Mouse (Mus musculus): ENCODE data around the gene Ankar.

The Ankar gene

GRCm38 (mm10) chr1:72700479-72700878 lies at the start of gene Ankar:
Ankar (minus strand) TSS chr1:72700579.
- DNase-seq (ENCODE audit: low read depth, low spot score) = no peak

GRCm38 (mm10) chr1:72746382-72746781 lies 46.0 kb upstream of the Ankar start:
- no peak for DNase-seq (ENCODE audit: low read depth, low spot score)

DNA sequence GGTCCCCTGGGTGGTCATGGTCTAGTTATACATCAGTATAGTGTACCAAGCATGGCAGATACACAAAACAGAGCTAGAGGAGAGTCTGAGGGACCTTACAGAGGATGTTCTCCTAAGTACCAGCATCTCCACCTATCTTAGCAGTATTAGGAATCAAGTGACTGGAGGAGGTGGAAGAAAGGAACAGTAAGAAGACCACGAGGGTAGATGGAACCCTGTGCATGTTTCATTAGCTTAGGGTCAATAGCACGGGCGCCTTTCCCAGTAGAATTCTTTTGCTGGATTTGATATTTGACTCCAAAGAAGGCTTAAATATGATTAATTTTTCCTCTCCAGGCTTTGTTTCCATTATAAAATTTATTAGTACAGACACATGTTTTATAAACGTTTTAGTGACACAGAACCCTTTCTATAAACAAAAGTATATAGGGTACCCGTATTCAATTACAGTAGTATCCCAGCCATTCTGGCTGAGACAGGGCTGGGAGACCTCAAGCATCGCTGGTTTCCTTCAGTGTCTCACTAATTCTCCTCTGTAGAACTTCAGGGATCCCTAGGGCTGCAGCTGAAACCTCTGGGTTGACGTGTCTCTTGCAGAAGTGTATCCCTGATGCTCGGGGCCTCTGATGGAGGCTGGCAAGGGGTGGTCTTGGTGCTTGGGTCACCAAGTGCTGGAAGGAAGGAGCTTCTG lies 44.6 kb upstream of the Ankar start:
- DNase-seq (ENCODE audit: low read depth, low spot score) = no peak

GRCm38 (mm10) chr1:72741406-72741805 lies 41.0 kb upstream of the Ankar start:
- no peak for DNase-seq (ENCODE audit: low read depth, low spot score)

DNA sequence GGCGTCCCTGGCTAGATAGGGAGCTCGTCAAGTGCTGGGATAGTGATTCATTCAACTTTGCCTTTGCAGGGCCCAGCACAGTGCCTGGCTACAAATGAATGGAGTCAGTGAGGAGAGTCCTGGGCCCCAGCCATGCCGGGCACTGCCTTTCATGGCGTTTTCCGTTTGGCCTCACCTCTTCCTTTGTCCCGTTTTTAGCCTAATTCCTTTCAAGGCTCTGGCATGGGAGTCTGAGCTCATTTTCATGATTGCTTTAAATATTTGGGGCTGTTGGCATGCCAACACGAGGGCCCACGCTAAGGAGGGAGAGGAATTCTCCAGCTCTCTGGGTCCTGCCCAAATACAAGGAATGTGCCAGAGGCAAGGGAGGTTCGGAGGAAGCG lies 39.3 kb upstream of the Ankar start:
- no peak for DNase-seq (ENCODE audit: low read depth, low spot score)

DNA sequence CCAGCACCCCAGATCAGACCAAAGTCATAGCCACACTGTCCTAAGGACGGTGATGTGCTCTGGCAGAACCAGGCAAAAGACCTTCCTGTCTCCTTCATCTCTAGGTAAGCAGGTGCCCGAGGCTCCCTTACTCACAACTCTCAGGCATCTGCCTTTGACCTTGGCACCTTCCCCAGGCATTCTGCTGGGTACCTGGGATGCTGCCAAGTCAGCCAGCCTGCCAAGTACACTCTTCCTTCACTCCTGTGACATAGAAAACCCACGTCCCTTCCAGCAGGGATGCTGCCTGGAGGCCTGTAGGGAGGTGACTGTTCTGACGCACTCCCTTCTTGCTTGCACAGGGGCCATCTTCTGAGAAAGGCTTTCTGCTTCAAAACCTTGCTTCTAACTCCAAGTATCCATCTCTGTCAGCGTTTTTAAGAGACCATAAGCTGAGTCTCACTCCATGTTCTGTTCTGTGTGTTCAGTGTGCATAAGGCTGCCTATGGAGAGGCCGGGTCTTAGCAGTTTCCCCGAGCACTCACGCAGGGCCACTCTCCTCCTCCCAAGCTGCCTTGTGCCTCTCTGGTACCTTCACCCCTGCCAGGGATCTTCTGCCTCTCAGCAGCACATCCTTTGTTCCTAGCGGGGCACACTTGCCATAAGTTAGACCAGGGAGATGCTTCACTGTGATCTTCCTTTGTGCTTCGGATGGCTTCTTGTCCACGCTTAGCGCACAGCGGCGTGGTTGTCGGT lies 38.7 kb upstream of the Ankar start:
- DNase-seq (ENCODE audit: low read depth, low spot score) = no peak

DNA sequence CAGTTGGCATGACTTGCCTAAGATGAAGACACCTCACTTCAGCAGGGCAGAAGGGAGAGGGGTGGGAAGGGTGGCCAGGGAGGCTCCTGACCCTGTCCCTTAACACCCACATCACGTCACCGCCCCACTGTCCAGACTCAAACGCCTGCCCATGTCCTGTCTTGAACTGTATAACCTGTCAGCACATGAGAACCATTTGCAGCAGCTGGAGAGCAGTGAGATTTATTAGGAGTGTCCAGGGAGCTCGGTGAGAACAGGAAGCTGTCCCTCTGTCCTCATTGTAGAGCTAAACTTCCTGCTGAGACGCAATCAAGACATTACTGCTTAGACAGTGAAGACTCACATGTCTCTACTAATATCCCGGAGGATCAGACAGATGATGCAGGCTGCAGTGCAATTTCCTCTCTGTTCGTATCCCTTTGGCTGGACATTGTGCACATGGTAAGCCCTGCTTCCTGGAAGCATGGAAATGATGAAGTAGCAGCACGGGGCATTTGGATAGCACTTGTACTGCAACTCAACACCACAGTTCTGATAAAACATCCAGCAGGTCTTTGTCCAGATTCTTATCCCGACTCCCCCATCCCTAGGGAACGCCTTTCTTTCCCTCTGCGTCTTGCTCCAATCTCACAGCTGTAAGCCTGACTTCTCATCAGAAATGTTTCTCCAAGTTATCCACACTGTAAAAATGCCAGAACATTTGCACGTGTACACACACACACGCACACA lies 36.2 kb upstream of the Ankar start:
- no peak for DNase-seq (ENCODE audit: low read depth, low spot score)

DNA sequence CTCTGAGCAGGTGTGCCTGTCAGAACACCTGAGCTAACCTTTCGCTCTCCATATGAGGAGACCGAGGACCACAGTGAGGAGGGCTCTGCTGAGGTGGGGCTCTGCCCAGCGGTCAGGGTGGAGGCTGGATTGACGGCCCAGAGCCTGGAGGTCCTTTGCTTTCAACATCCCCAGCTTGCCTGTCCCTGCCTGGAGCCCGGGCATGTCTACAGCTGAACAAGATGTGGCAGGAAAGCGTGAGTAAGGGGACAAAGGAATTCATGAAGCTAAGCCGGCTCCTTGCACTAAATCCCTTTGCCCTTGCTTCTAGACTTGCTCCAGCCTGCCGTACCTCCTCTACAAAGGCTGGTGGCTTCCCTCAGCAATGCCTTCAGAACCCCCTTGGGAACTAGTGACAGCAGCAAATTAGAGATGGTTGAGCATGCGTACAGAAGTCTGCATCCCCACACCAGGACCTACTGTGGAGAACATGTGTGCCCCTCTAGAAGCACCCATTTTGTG lies 32.9 kb upstream of the Ankar start:
- no peak for DNase-seq (ENCODE audit: low read depth, low spot score)

- no peak for DNase-seq (ENCODE audit: low read depth, low spot score)
Measured at GRCm38 (mm10) chr1:72730126-72730525, 29.7 kb upstream of the Ankar start.

DNA sequence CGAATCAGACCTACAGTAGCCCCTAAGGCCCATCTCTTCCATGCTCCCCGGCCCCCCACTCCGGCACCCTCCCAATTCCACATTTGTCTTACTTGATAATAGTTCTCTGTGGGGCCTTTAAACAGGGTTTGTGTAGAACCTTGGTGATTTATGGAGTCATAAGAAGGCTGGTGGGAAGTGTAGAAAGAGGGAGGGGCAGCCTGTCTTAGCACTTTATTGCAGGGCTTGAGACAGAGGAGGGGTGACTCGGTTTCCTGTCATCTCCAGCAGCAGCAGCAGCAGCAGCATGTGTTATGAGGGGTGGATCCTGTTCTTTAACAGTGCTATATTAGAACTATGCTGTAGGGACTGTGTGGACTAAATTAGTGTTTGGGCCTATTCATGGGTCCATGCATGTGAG lies 28.4 kb upstream of the Ankar start:
- no peak for DNase-seq (ENCODE audit: low read depth, low spot score)

GRCm38 (mm10) chr1:72725941-72726340 lies 25.6 kb upstream of the Ankar start:
- no peak for DNase-seq (ENCODE audit: low read depth, low spot score)

- no peak for DNase-seq (ENCODE audit: low read depth, low spot score)
Measured at GRCm38 (mm10) chr1:72724354-72724753, 24.0 kb upstream of the Ankar start.

DNA sequence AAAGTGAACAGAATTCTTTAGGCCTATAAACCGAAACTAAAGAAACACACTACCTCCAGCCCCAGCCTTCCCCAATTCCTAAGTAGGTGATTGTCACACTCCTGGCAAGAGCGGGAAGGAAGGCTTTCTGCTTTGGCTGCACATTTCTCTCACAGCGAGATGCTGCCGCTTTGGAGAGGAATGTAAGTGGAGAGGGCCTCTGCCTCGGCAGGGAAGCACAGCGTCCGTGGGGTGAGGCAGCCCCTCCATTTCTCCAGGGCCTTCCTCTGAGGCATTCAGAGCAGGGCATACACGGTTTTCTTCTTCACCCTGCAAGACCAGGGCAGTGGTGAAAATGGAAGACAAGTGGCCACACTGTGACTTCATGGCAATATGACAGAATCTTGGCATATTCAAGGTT lies 22.3 kb upstream of the Ankar start:
- DNase-seq (ENCODE audit: low read depth, low spot score) = no peak

GRCm38 (mm10) chr1:72720115-72720725 lies 19.8 kb upstream of the Ankar start:
- no peak for DNase-seq (ENCODE audit: low read depth, low spot score)

- DNase-seq (ENCODE audit: low read depth, low spot score) = no peak
Measured at GRCm38 (mm10) chr1:72718846-72719245, 18.5 kb upstream of the Ankar start.

DNA sequence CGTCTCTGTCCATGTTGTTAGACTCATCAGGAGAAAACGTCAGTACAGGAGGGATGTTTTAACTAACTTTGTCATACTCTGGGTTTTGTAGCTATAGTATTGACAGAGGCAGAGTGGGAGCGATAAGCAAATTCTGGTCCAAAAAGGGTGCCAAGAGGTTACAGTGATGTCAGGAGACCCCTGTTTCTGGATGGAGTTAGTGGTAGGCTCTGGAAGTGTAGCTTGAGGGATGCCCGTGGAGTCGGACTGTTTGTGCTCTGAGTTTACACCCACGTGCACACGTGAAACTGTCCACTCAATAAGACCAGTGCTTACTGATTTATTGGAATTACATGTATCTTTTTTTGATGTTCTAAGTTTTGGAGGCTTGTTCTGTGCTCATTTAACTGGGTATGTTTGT lies 17.2 kb upstream of the Ankar start:
- no peak for DNase-seq (ENCODE audit: low read depth, low spot score)

DNA sequence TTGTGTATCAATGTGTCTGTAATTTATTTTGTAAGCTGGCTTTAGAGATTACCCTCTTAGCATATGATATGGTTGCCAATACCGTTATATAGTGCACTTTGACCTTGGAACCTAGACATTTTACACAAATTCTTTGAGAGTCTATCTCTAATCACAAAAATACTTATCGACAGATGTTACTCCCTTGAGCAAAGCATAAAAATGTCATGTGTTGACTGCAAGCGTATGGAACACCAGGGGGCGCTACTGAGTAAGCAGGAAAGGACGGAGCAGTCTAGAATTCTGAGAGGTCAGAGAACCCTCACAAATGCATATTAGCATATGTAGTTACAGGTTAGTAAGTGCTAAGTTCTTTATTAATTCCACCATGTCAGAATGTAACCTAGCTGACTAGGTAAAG lies 16.5 kb upstream of the Ankar start:
- peak; percentile 52 for DNase-seq (ENCODE audit: low read depth, low spot score)

GRCm38 (mm10) chr1:72716421-72716820 lies 16.0 kb upstream of the Ankar start:
- no peak for DNase-seq (ENCODE audit: low read depth, low spot score)

GRCm38 (mm10) chr1:72715593-72716361 lies 15.4 kb upstream of the Ankar start:
- DNase-seq (ENCODE audit: low read depth, low spot score) = no peak

- DNase-seq (ENCODE audit: low read depth, low spot score) = no peak
Measured at GRCm38 (mm10) chr1:72715065-72715464, 14.7 kb upstream of the Ankar start.

DNA sequence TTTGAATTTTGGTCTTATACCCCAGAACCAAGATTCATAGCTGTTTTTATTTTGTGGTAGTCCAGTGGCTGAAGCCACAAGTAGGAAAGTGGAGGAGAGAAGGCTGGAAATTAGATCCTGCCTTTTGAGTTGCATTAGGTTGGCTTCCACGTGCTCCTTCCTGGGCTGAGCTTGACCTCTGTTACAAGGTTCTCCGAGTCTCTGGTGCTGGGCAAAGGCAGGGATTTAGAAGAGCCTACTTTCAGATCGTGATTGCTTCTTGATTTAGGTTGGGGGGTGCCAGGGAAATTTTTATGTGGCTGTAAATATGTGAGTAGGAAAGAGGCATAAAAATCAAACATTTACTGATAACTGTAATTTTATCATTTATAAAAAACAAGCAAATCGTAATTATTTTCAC lies 14.2 kb upstream of the Ankar start:
- no peak for DNase-seq (ENCODE audit: low read depth, low spot score)

Data from retina, adult 2 months (tissue).